Mouse (Mus musculus): ENCODE results near the gene Osm. TPM values are rescaled to one million over a fixed set of nuclear protein-coding genes. Genes with fewer than 3 reads are reported as not detected.

The Osm gene
- total and polyA plus RNA-seq, 3 experiments, result 11.0 to 15.1 (median 12.5) TPM

DNA sequence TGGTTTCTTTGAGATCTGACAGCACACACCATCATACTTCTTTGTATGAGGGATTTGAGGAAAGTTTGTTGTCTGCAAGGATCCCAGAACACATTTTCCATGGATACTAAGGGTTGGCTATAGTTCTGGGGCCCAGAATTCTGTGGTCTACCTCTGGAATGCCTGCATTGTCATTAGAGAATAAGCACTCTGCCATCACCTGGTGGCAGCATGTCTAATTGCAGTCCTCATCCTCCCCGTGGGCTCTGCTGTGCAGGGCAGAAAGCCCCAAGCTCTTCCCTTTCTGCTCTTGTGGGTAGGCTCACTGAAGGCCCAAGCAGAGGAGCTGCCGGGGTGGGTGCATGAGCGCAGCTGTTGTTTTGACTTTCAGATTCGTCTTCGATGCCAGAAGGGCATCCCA lies 26.7 kb upstream of the Osm start:
- H3K9ac ChIP-seq (ENCODE audit: insufficient read depth, low read depth), result no peak overlapping the region
- H3K27ac ChIP-seq (ENCODE audit: insufficient read depth, low read depth), result no peak overlapping the region
- H3K4me3 ChIP-seq (replicated peaks in 1 of 3; ENCODE audit: low read depth in 2 of 3, low read length in 2 of 3, poor library complexity in 1 of 3), result no peak overlapping the region
- peaks cover 0 to 31% of the 10 kb centered on the region in 2 experiments; a peak in 2 of 4 replicates for H3K4me1 ChIP-seq (ENCODE audit: control insufficient read depth in 1 of 2, insufficient read depth in 2 of 2)
- H3K9me3 ChIP-seq (replicated peaks; ENCODE audit: low read length), result no peaks in the 10 kb centered on the region
- peaks cover 63 to 98% of the 10 kb centered on the region in 2 experiments for H3K36me3 ChIP-seq (replicated peaks in 1 of 2; ENCODE audit: control insufficient read depth in 1 of 2, insufficient read depth in 1 of 2, low read length in 1 of 2)
- in situ Hi-C loops (cut with MboI; ENCODE audit: low pct_ligation_motif_present, low pct_unique_long_range_greater_than_20kb, low sequenced_read_pairs), result loop anchor here (5.0 kb wide), 1 partner anchor 72 kb away; the partner anchor contains the start of gene Rnf215
- no peaks in the 10 kb centered on the region for H3K27me3 ChIP-seq (replicated peaks)
- no peak overlapping the region for H3K4me2 ChIP-seq (ENCODE audit: insufficient read depth, low read depth, poor library complexity, severe bottlenecking)
- TF ChIP-seq POLR2AphosphoS2 (IDR thresholded peaks at IDR 0.05; ENCODE audit: low read depth, low read length) (no peak), CHD2 (IDR thresholded peaks at IDR 0.05; ENCODE audit: low read length) (0 out of 2 replicates have a peak, but pooled peaks have one; percentile 39), USF1 (IDR thresholded peaks at IDR 0.05; ENCODE audit: low read depth, low read length) (no peak), IRF4 (IDR thresholded peaks at IDR 0.05; ENCODE audit: low read depth, low read length) (0 out of 2 replicates have a peak, but pooled peaks have one; percentile 19), E2F4 (IDR thresholded peaks at IDR 0.05; ENCODE audit: insufficient replicate concordance, low read depth, low read length) (no peak), KAT2A (IDR thresholded peaks at IDR 0.05; ENCODE audit: insufficient replicate concordance, low read length) (no peak), MAX (IDR thresholded peaks at IDR 0.05; ENCODE audit: low read length) (0 out of 2 replicates have a peak, but pooled peaks have one; percentile 62), ZMIZ1 (IDR thresholded peaks at IDR 0.05; ENCODE audit: low read depth, low read length) (no peak), ZNF384 (IDR thresholded peaks at IDR 0.05; ENCODE audit: low read depth, low read length) (peak; percentile 49; the same call in 1 of the 2 replicates), CTCF (conservative IDR thresholded peaks at IDR 0.05 in 1 of 2, IDR thresholded peaks at IDR 0.05 in 1 of 2; ENCODE audit: low read depth in 2 of 2, low read length in 2 of 2) (peak; percentile 94 to 95), SMC3 (IDR thresholded peaks at IDR 0.05; ENCODE audit: low read depth, low read length) (peak; percentile 98), MEF2A (IDR thresholded peaks at IDR 0.05; ENCODE audit: borderline replicate concordance, low read depth, low read length) (peak; percentile 54; the same call in 1 of the 2 replicates), JUND (conservative IDR thresholded peaks at IDR 0.05; ENCODE audit: low read depth, low read length) (no peak), RAD21 (IDR thresholded peaks at IDR 0.05; ENCODE audit: low read depth, low read length) (peak; percentile 95), RCOR1 (conservative IDR thresholded peaks at IDR 0.05; ENCODE audit: low read depth, low read length) (no peak), MYC (IDR thresholded peaks at IDR 0.05; ENCODE audit: low read depth, low read length) (0 out of 2 replicates have a peak, but pooled peaks have one; percentile 41), EP300 (IDR thresholded peaks at IDR 0.05; ENCODE audit: low read length) (peak; percentile 24; the same call in 1 of the 2 replicates), UBTF (IDR thresholded peaks at IDR 0.05; ENCODE audit: low read depth, low read length) (no peak), PAX5 (IDR thresholded peaks at IDR 0.05; ENCODE audit: low read length) (no peak), NELFE (IDR thresholded peaks at IDR 0.05; ENCODE audit: low read depth, low read length) (peak; percentile 43; the same call in 1 of the 2 replicates), JUN (IDR thresholded peaks at IDR 0.05; ENCODE audit: insufficient read depth, low read depth, low read length) (no peak), ZKSCAN1 (IDR thresholded peaks at IDR 0.05; ENCODE audit: borderline replicate concordance, low read depth, low read length) (no peak), MAZ (IDR thresholded peaks at IDR 0.05; ENCODE audit: low read depth, low read length) (peak; percentile 70; the same call in 1 of the 2 replicates), MXI1 (IDR thresholded peaks at IDR 0.05; ENCODE audit: low read depth, low read length) (no peak), NRF1 (IDR thresholded peaks at IDR 0.05; ENCODE audit: low read depth, low read length) (no peak), USF2 (conservative IDR thresholded peaks at IDR 0.05; ENCODE audit: low read depth, low read length) (no peak), ELF1 (IDR thresholded peaks at IDR 0.05; ENCODE audit: low read depth, low read length) (no peak), ZC3H11A (IDR thresholded peaks at IDR 0.05; ENCODE audit: low read depth, low read length) (peak; percentile 85), SIN3A (IDR thresholded peaks at IDR 0.05; ENCODE audit: low read length) (peak; percentile 67)
- dilution Hi-C loops (cut with MboI; ENCODE audit: extremely low pct_ligation_motif_present, extremely low pct_unique_long_range_greater_than_20kb, low sequenced_read_pairs), result no loop called here
- DNase-seq (ENCODE audit: extremely low read depth), result no peak
- H3K79me2 ChIP-seq (replicated peaks; ENCODE audit: control insufficient read depth, extremely low read depth, insufficient read depth, poor library complexity, severe bottlenecking), result no peaks in the 10 kb centered on the region
